ENCODE assay signal across 10 mouse cellular contexts in the genomic region with DNA sequence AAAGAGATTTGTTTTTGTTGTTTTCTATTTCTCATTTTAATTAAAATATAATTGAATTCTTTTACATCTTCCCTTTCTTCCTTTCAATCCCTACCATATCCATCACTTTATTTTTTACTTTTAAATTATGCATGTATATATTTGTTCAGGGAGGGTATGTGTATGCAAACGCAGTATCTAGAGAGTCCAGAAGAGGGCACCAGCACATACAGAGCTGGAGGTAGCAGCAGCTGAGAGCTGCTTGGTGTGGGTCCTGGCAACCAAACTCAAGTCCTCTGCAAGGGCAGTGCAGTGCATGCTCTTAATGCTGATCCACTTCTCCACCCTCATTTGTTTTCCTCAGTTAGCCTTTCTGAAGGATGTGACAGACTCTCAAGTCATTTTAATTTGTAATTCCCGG.
DNase-seq lines count a peak whose midpoint lies in the region; ATAC-seq and TF ChIP-seq lines count a peak whose summit lies in the region.
"Had no signal": no experiment of that assay in that cellular context is flagged by ENCODE, and none has a peak within 500 bp of the region (broad histone marks: within the 10 kb centered on the region; RNA-seq: fewer than 3 reads in every experiment).

No protein-coding gene starts in this region.

- no peak overlapping the region for H3K27ac ChIP-seq in gastrocnemius, adult 2 months
- H3K27ac ChIP-seq in liver, embryonic 12.5 days: no peak overlapping the region
- H3K27ac ChIP-seq: heart, embryonic 15.5 days; liver, embryonic 13.5 days had no signal

- WGBS in liver, embryonic 12.5 days (ENCODE audit: insufficient replicate concordance): 38% methylated on average over 2 of the region's 2 CpGs

- no peaks in the 10 kb centered on the region for H3K27me3 ChIP-seq in liver, embryonic 12.5 days (replicated peaks)
- H3K27me3 ChIP-seq: heart, embryonic 15.5 days; liver, embryonic 13.5 days had no signal

- H3K9me3 ChIP-seq in liver, embryonic 12.5 days (replicated peaks): no peaks in the 10 kb centered on the region
- H3K9me3 ChIP-seq: heart, embryonic 15.5 days; liver, embryonic 13.5 days had no signal

- intact Hi-C loops in gastrocnemius, adult 2 months (cut with DNase I): loop anchor here (1.0 kb wide), 1 partner anchor 187 kb away; no protein-coding TSS in a partner anchor

- no peak overlapping the region for H3K4me2 ChIP-seq in liver, embryonic 12.5 days
- H3K4me2 ChIP-seq: heart, embryonic 15.5 days; liver, embryonic 13.5 days had no signal

- DNase-seq in gastrocnemius, adult 2 months: peak; percentile 48
- no peak for DNase-seq in gastrocnemius, postnatal 25 days
- DNase-seq in liver (peak; percentile 4), ZHBTc4 (ENCODE audit: low read depth, low spot score) (peak; percentile 45)
- peak; percentile 42 to 48 for DNase-seq in kidney, postnatal 25 days
- DNase-seq in c-Kit-positive CD71-positive TER-119-positive erythroid progenitor cells, embryonic 14.5 days (ENCODE audit: low spot score): no peak
- DNase-seq in thymus, adult 18-20 months: no peak
- DNase-seq: liver, embryonic 13.5 days had no signal

- no peak overlapping the region for H3K4me3 ChIP-seq in gastrocnemius, adult 2 months
- no peak overlapping the region for H3K4me3 ChIP-seq in liver, embryonic 12.5 days
- H3K4me3 ChIP-seq: heart, embryonic 15.5 days; liver, embryonic 13.5 days had no signal

- H3K9ac ChIP-seq in liver, embryonic 12.5 days: no peak overlapping the region
- H3K9ac ChIP-seq: heart, embryonic 15.5 days; liver, embryonic 13.5 days had no signal

- peak; percentile 76 for TF ChIP-seq CTCF in gastrocnemius, adult 2 months (IDR thresholded peaks at IDR 0.05)

- no peak for ATAC-seq in liver, embryonic 12.5 days

- no peaks in the 10 kb centered on the region for H3K36me3 ChIP-seq in liver, embryonic 12.5 days
- H3K36me3 ChIP-seq: heart, embryonic 15.5 days; liver, embryonic 13.5 days had no signal

- no peaks in the 10 kb centered on the region for H3K4me1 ChIP-seq in liver, embryonic 12.5 days
- H3K4me1 ChIP-seq: heart, embryonic 15.5 days; liver, embryonic 13.5 days had no signal

Comparison
In these comparisons a context has a peak if more than half of its experiments do, and no peak if none do; other contexts are left out.
1. DNase-seq: peak in gastrocnemius, adult 2 months (single experiment), liver (single experiment), ZHBTc4 (single experiment) and kidney, postnatal 25 days (2 of 2); none in gastrocnemius, postnatal 25 days (single experiment), c-Kit-positive CD71-positive TER-119-positive erythroid progenitor cells, embryonic 14.5 days (single experiment) and thymus, adult 18-20 months (0 of 2).